Mouse (Mus musculus) lung, postnatal 0 days (tissue): Measurements from ENCODE around the gene Iqgap1. TPM values are rescaled to one million over a fixed set of nuclear protein-coding genes. Genes with fewer than 3 reads are reported as not detected.

Experiments
- ATAC-seq: fragments of 200-750 bp; cut with Nextera tagmentation; 2 replicates; pipeline ENCODE4 v1.8.0; 2017; ENCODE audit warnings: moderate library complexity
- DNase-seq: peaks from one replicate; pipeline ENCODE4 v3.0.0-alpha.2; 2016; ENCODE audit warnings: low spot score
- H3K27ac ChIP-seq: fragments of 300-500 bp; sonication (generic); 2 replicates; pipeline ENCODE4 v1.5.1; 2014; ENCODE audit warnings: antibody characterized with exemption, mild to moderate bottlenecking, low read length, mixed read lengths
- H3K27me3 ChIP-seq: fragments of 300-500 bp; sonication (generic); replicated peaks from 2 replicates; pipeline ENCODE4 v1.6.1; 2014; ENCODE audit warnings: low read length, mixed read lengths; ENCODE audit not compliant: insufficient read depth
- H3K36me3 ChIP-seq: fragments of 300-500 bp; sonication (generic); 2 replicates; pipeline ENCODE4 v1.6.1; 2014; ENCODE audit warnings: low read length, mixed read lengths; ENCODE audit not compliant: insufficient read depth
- H3K4me1 ChIP-seq: fragments of 300-500 bp; sonication (generic); 2 replicates; pipeline ENCODE4 v1.6.1; 2014; ENCODE audit warnings: antibody characterized with exemption, low read depth, low read length, mixed read lengths; ENCODE audit not compliant: insufficient read depth
- H3K4me2 ChIP-seq: fragments of 300-500 bp; sonication (generic); replicated peaks from 2 replicates; pipeline ENCODE4 v1.6.1; 2014; ENCODE audit warnings: low read depth, mild to moderate bottlenecking, low read length, moderate library complexity, mixed read lengths
- H3K4me3 ChIP-seq: fragments of 300-500 bp; sonication (generic); 2 replicates; pipeline ENCODE4 v1.5.1; 2014; ENCODE audit warnings: low read depth, low read length
- H3K9ac ChIP-seq: fragments of 300-500 bp; sonication (generic); replicated peaks from 2 replicates; pipeline ENCODE4 v1.6.1; 2014; ENCODE audit warnings: low read depth, mild to moderate bottlenecking
- H3K9me3 ChIP-seq: fragments of 300-500 bp; sonication (generic); 2 replicates; pipeline ENCODE4 v1.6.1; 2016; ENCODE audit warnings: low read length, mixed read lengths
- CTCF ChIP-seq: IDR thresholded peaks from 2 replicates; pipeline ENCODE4 v1.5.1; 2016; ENCODE audit warnings: antibody characterized with exemption, mild to moderate bottlenecking
- EP300 ChIP-seq: IDR thresholded peaks from 2 replicates; pipeline ENCODE4 v1.6.1; 2016; ENCODE audit warnings: antibody characterized with exemption, mild to moderate bottlenecking, control low read depth
- WGBS: fragments of 180-500 bp; shearing (Covaris S2); extraction: QIAGEN DNeasy Blood & Tissue Kit; methylation state at CpG from one replicate; pipeline ENCODE4 v1.1.7; 2014; 5-methylcytosine and 5-hydroxymethylcytosine counted together
- polyA plus RNA-seq: library from polyadenylated mRNA; unstranded; fragments of >200 nt; fragmentation: Nextera tagmentation; extraction: Ambion mirVana; gene quantifications from 2 replicates; pipeline ENCODE4 v1.2.1, GENCODE M21; 2015

Iqgap1 gene
- polyA plus RNA-seq, 1 experiment from 2014 or later = 153 TPM

GRCm38 (mm10) chr7:80718471-80718870 is 107.3 kb downstream of the Iqgap1 start:
- H3K4me2 ChIP-seq = no peak overlapping the region
- peaks cover 68% of the 10 kb centered on the region for H3K36me3 ChIP-seq
- WGBS = 78% methylated on average over 8 of the region's 8 CpGs
- H3K4me1 ChIP-seq = no peaks in the 10 kb centered on the region
- no peaks in the 10 kb centered on the region for H3K9me3 ChIP-seq
- no peak overlapping the region for H3K27ac ChIP-seq
- TF ChIP-seq CTCF = no peak
- no peak for TF ChIP-seq EP300
- H3K9ac ChIP-seq = no peak overlapping the region
- ATAC-seq = no peak
- H3K4me3 ChIP-seq = no peak overlapping the region
- DNase-seq = no peak
- no peaks in the 10 kb centered on the region for H3K27me3 ChIP-seq

DNA sequence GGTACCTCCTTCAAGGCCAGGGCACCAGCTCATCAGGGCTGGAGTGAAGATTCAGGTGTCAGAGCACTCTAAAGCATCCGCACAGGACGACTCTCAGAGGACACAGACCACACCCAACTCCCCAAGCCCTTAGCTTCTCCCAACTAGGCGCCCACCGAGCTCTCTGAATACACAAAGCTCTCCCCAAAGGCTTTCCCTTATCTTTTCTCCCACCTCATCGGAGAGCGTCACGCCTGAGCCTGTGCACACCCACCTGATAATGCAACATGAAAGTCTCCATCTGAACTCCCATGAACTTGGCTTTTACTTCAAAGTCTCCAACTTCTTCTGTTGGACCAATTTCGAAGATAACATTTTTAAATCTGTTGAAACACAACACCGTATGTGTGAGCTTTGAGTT is 109.0 kb downstream of the Iqgap1 start:
- 74% methylated on average over 9 of the region's 9 CpGs for WGBS
- no peak for TF ChIP-seq CTCF
- TF ChIP-seq EP300 = no peak
- H3K9ac ChIP-seq = no peak overlapping the region
- no peak overlapping the region for H3K4me3 ChIP-seq
- H3K36me3 ChIP-seq = peaks cover 62% of the 10 kb centered on the region
- H3K4me1 ChIP-seq = no peaks in the 10 kb centered on the region
- DNase-seq (no peak), ATAC-seq (no peak)
- H3K4me2 ChIP-seq = no peak overlapping the region
- no peak overlapping the region for H3K27ac ChIP-seq
- no peaks in the 10 kb centered on the region for H3K27me3 ChIP-seq
- no peaks in the 10 kb centered on the region for H3K9me3 ChIP-seq

- Histone ChIP-seq H3K9me3 (no peaks in the 10 kb centered on the region), H3K4me1 (no peaks in the 10 kb centered on the region), H3K27ac (no peak overlapping the region), H3K9ac (no peak overlapping the region), H3K36me3 (peaks cover 63% of the 10 kb centered on the region), H3K4me2 (no peak overlapping the region), H3K4me3 (no peak overlapping the region), H3K27me3 (no peaks in the 10 kb centered on the region)
- peak; percentile 27 for DNase-seq
- 93% methylated on average over 7 of the region's 7 CpGs for WGBS
- ATAC-seq = peak; percentile 53
- no peak for TF ChIP-seq EP300
- no peak for TF ChIP-seq CTCF
These were observed 110.5 kb downstream of the Iqgap1 start for GRCm38 (mm10) chr7:80715306-80715705.

- no peaks in the 10 kb centered on the region for H3K4me1 ChIP-seq
- H3K9ac ChIP-seq = no peak overlapping the region
- 46% methylated on average over 8 of the region's 8 CpGs for WGBS
- no peak overlapping the region for H3K27ac ChIP-seq
- ATAC-seq (no peak), DNase-seq (peak; percentile 46)
- peaks cover 36% of the 10 kb centered on the region for H3K36me3 ChIP-seq
- H3K27me3 ChIP-seq = no peaks in the 10 kb centered on the region
- no peaks in the 10 kb centered on the region for H3K9me3 ChIP-seq
- no peak for TF ChIP-seq CTCF
- no peak for TF ChIP-seq EP300
- no peak overlapping the region for H3K4me2 ChIP-seq
- H3K4me3 ChIP-seq = no peak overlapping the region
These were observed 114.3 kb downstream of the Iqgap1 start for GRCm38 (mm10) chr7:80711496-80711895.

DNA sequence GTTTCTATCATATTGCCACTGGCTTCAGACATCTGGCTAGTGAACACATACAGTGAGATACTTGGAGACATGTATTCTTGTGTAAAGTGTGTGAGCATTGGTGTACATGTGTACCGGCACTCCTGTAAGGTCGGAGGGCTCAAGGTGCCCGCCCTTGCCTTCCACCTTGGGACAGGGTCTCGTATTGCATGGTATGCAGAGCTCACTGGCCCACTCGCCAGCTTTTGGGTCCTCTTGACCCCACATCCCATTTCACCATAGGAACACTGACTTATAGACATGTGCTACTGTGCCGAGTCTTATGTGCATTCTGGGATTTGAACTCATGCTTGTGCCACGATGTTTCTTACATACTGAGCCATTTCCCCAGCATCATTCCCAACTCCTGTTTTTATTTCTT is 115.4 kb downstream of the Iqgap1 start:
- Histone ChIP-seq H3K9ac (no peak overlapping the region), H3K4me1 (no peaks in the 10 kb centered on the region), H3K27ac (no peak overlapping the region), H3K27me3 (no peaks in the 10 kb centered on the region), H3K36me3 (peaks cover 33% of the 10 kb centered on the region), H3K4me3 (no peak overlapping the region), H3K4me2 (no peak overlapping the region), H3K9me3 (no peaks in the 10 kb centered on the region)
- peak; percentile 25; the same call in 1 of the 2 replicates for ATAC-seq
- 95% methylated on average over 7 of the region's 7 CpGs for WGBS
- TF ChIP-seq CTCF (no peak), EP300 (no peak)
- DNase-seq = no peak

DNA sequence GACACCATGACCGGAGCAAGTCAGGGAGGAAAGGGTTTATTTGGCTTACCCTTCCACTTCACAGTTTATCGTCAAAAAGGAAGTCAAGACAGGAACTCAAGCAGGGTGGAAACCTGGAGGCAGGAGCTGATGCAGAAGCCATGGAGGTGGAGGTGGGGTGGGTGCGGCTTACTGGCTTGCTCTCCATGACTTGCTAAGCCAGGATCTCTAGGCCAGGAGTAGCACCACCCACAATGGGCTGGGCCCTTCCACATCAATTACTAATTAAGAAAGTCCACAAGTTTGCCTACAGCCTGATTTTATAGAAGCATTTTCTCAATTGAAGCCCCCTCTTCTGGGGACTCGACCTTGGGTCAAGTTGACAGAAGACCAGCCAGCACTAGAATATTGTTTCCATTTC is 121.7 kb downstream of the Iqgap1 start:
- no peak overlapping the region for H3K27ac ChIP-seq
- no peaks in the 10 kb centered on the region for H3K27me3 ChIP-seq
- H3K4me3 ChIP-seq = no peak overlapping the region
- no peak overlapping the region for H3K4me2 ChIP-seq
- no peaks in the 10 kb centered on the region for H3K4me1 ChIP-seq
- H3K9ac ChIP-seq = no peak overlapping the region
- no peaks in the 10 kb centered on the region for H3K36me3 ChIP-seq
- TF ChIP-seq CTCF = no peak
- no peak for TF ChIP-seq EP300
- DNase-seq = no peak
- ATAC-seq = no peak
- no peaks in the 10 kb centered on the region for H3K9me3 ChIP-seq
- 64% methylated on average over 4 of the region's 4 CpGs for WGBS

DNA sequence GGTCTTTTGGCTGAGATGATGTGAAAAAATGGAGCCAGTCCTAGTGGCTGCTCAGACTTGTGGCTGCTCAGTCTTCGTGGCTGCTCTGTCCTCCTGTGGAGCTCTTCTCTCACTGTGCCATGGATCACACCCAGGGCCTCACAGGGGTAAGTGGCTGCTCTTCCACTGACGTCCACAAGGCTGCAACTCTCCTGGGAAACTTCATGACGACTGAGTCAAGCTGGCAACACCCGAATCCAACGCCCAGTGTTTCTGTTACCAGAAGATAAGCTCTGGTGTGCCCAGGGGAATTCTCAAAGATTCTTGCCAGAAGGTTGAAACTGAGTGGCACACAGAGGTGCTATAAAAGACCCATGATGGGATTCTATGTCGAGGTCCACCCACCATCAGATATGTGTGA is 123.3 kb downstream of the Iqgap1 start:
- WGBS = 57% methylated on average over 6 of the region's 6 CpGs
- DNase-seq = no peak
- no peak overlapping the region for H3K9ac ChIP-seq
- H3K36me3 ChIP-seq = no peaks in the 10 kb centered on the region
- ATAC-seq = no peak
- no peak overlapping the region for H3K27ac ChIP-seq
- TF ChIP-seq CTCF (peak; percentile 15; the same call in 1 of the 2 replicates), EP300 (no peak)
- no peak overlapping the region for H3K4me2 ChIP-seq
- H3K4me3 ChIP-seq = no peak overlapping the region
- no peaks in the 10 kb centered on the region for H3K27me3 ChIP-seq
- H3K4me1 ChIP-seq = no peaks in the 10 kb centered on the region
- no peaks in the 10 kb centered on the region for H3K9me3 ChIP-seq
